Mouse (Mus musculus) monocyte, adult 5-6 weeks (primary cell): ENCODE data around the gene Bricd5. TPM values are rescaled to one million over a fixed set of nuclear protein-coding genes. Genes with fewer than 3 reads are reported as not detected.

Source experiments
- ATAC-seq: fragments of 153-309, 156-312 bp; replicated peaks from 2 replicates; pipeline ENCODE4 v1.8.0; 2017; ENCODE audit warnings: mild to moderate bottlenecking; ENCODE audit not compliant: low TSS enrichment, insufficient number of reproducible peaks, severe bottlenecking, poor library complexity, low FRiP score
- total RNA-seq: library from RNA; stranded (forward); fragments of 200-1000, 200-491, 200-594 nt; gene quantifications from 3 replicates; pipeline ENCODE4 v1.2.3, GENCODE M21; 2017

Bricd5 gene
- total RNA-seq, 1 experiment from 2014 or later = 1.3 TPM

- ATAC-seq = no peak
Observed at GRCm38 (mm10) chr17:24506332-24507070, 32.8 kb downstream of the Bricd5 start.

DNA sequence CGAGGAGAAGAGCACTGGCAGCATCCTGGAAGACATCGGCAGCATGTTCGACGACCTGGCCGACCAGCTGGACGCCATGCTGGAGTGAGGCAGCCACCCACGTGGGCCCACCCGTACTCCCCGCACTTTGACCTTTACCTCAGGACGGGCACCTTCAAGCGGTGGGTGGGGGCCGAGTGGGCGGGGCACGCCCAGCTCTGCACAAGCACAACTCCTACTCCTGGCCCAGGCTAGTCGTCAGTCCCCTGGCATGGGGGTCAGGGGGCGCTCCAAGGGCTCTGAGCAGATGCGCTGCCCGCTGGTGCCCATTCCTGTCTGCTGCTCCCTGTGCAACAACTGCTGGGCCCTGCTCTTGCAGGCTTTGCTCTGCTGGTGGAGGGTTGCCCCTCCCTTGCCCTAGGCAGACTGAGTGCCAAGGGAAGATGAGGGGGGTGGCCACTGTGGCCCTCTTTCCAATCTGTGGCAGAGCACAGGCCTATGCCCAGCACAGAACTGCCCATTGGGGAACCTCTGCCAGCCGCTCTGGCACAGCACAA lies 33.5 kb downstream of the Bricd5 start:
- no peak for ATAC-seq

DNA sequence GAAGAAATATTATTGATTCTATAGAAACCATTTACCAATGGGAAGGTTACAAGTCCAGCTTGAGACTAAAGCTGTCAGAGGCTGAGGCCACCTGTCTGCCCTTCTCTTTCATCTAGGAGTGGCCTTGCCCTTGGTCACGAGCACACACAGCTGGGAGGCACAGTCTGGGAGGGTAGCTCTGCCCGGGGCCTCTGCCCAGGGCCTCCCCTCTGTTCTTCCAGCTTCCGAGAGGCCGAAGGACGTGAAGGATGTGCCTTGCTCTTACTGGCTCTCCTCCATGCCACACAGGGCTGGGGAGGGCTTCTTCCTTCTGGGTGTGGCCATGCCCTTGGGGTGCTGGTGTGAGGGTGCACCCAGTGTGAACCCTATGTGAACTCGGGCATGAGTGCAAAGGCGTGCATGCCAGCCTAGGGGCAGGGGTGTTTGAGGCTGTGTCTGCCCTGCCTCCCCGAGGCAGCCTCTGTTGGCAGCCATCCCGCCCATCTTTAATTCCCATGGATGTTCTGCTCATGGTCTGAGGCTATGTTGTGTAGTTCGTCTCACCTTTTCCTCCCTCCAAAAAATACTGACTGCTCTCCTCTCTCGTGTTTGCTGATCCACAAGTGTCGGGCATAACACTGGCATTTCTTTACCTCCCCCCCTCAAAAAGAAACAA lies 34.2 kb downstream of the Bricd5 start:
- no peak for ATAC-seq

GRCm38 (mm10) chr17:24513609-24514008 lies 39.9 kb downstream of the Bricd5 start:
- no peak for ATAC-seq

GRCm38 (mm10) chr17:24514270-24515257 lies 40.9 kb downstream of the Bricd5 start:
- no peak for ATAC-seq

DNA sequence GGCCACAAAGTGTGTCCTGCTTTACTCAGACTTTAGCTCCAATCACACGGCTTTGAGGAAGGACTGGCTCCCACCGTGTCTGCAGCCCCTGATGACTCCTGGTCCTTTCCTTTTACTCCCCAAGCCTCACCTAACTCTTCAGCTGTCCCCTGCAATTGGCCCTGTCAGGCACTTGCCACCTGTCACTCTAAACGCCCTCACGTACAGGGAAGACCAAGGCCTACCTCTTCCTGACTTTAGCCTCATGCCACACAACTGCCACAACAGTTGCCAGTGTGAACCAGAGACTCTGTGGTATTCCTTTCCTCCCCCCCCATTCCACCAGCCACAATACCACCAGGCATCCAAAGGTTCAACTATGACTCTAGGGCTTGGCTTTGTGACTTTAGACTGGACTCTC lies 46.8 kb downstream of the Bricd5 start:
- no peak; the same call in 1 of the 2 replicates for ATAC-seq

GRCm38 (mm10) chr17:24524734-24525133 lies 51.0 kb downstream of the Bricd5 start:
- ATAC-seq = no peak

Other genes starting within 250 kb of the Bricd5 start
- 1.6 to 4.6 TPM (median 2.0 TPM) in 3 replicates for gene Ccnf, start 222.4 kb upstream of the Bricd5 start, total RNA-seq
- gene Abca17, start 122.8 kb upstream of the Bricd5 start, total RNA-seq = not detected in 3 replicates
- 29.2 to 35.4 TPM (median 29.7 TPM) in 3 replicates for gene Abca3, start 121.9 kb upstream of the Bricd5 start, total RNA-seq
- 84.3 to 102 TPM (median 99.4 TPM) in 3 replicates for gene Rnps1, start 59.3 kb upstream of the Bricd5 start, total RNA-seq
- gene Eci1, start 47.2 kb upstream of the Bricd5 start, total RNA-seq = 22.1 to 36.2 TPM (median 26.0 TPM) in 3 replicates
- gene Dnase1l2, start 30.8 kb upstream of the Bricd5 start, total RNA-seq = 1.6 to 2.2 TPM in 2 of 3 replicates, not detected in the other
- gene E4f1, start 3.6 kb upstream of the Bricd5 start, total RNA-seq = 26.9 to 32.5 TPM (median 29.5 TPM) in 3 replicates
- 8.4 to 10.1 TPM (median 9.1 TPM) in 3 replicates for gene Pgp, start 3.5 kb upstream of the Bricd5 start, total RNA-seq
- 8.4 to 19.3 TPM (median 11.2 TPM) in 3 replicates for gene Mlst8, start 5.2 kb downstream of the Bricd5 start, total RNA-seq
- not detected in 3 replicates for gene Caskin1, start 14.7 kb downstream of the Bricd5 start, total RNA-seq
- 83.2 to 132 TPM (median 118 TPM) in 3 replicates for gene Traf7, start 54.1 kb downstream of the Bricd5 start, total RNA-seq
- gene Rab26, start 60.3 kb downstream of the Bricd5 start, total RNA-seq = 0.39 TPM in 1 of 3 replicates, not detected in the others
- gene Pkd1, start 76.0 kb downstream of the Bricd5 start, total RNA-seq = 9.1 to 15.7 TPM (median 11.9 TPM) in 3 replicates
- gene Tsc2, start 158.7 kb downstream of the Bricd5 start, total RNA-seq = 20.2 to 53.0 TPM (median 29.4 TPM) in 3 replicates
- gene Nthl1, start 158.8 kb downstream of the Bricd5 start, total RNA-seq = 2.5 to 2.6 TPM in 2 of 3 replicates, not detected in the other
- gene Slc9a3r2, start 176.4 kb downstream of the Bricd5 start, total RNA-seq = 0.48 to 0.78 TPM in 2 of 3 replicates, not detected in the other
- gene Npw, start 184.6 kb downstream of the Bricd5 start, total RNA-seq = not detected in 3 replicates
- gene Zfp598, start 195.8 kb downstream of the Bricd5 start, total RNA-seq = 14.6 to 21.7 TPM (median 15.7 TPM) in 3 replicates
- gene Syngr3, start 216.1 kb downstream of the Bricd5 start, total RNA-seq = not detected in 3 replicates
- gene Gfer, start 222.3 kb downstream of the Bricd5 start, total RNA-seq = 12.4 to 19.8 TPM (median 15.4 TPM) in 3 replicates
- gene Noxo1, start 222.3 kb downstream of the Bricd5 start, total RNA-seq = 0.48 to 3.0 TPM (median 2.1 TPM) in 3 replicates
- gene Tbl3, start 233.8 kb downstream of the Bricd5 start, total RNA-seq = 9.7 to 19.8 TPM (median 18.6 TPM) in 3 replicates
- 2.8 TPM in 1 of 3 replicates, not detected in the others for gene Rnf151, start 244.2 kb downstream of the Bricd5 start, total RNA-seq
- gene Rps2, start 244.2 kb downstream of the Bricd5 start, total RNA-seq = 428 to 669 TPM (median 533 TPM) in 3 replicates